Mouse (Mus musculus) ES-E14 (cell line): ENCODE measurements around the gene Toe1. TPM values are rescaled to one million over a fixed set of nuclear protein-coding genes. Genes with fewer than 3 reads are reported as not detected.
"Not testable (repeated sequence)": the region's sequence is repeated elsewhere in the genome, so short reads cannot be mapped to it uniquely, and the experiment has no call there.

Experiments
- DNase-seq: peaks from one replicate; pipeline ENCODE4 v3.0.0-alpha.2; 2013; ENCODE audit warnings: low read depth, low spot score
- H3K27ac ChIP-seq: 2 replicates; pipeline ENCODE4 v1.5.1; 2012; ENCODE audit warnings: low read depth, mild to moderate bottlenecking, low read length, moderate library complexity, mixed read lengths; ENCODE audit not compliant: poor library complexity, insufficient read depth, severe bottlenecking
- H3K36me3 ChIP-seq: 2 replicates; pipeline ENCODE4 v1.6.1; 2012; ENCODE audit warnings: mild to moderate bottlenecking, low read length, moderate library complexity, mixed read lengths; ENCODE audit not compliant: control insufficient read depth, poor library complexity, insufficient read depth, severe bottlenecking
- H3K4me1 ChIP-seq, 2 experiments: fragments of 150-350 bp in 1 of 2; sonication (generic) in 1 of 2; 2 replicates each; pipeline ENCODE4 v1.6.1; 2012; ENCODE audit warnings: low read length in 2 of 2, mild to moderate bottlenecking in 1 of 2, mixed read lengths in 1 of 2; ENCODE audit not compliant: control insufficient read depth in 2 of 2, insufficient read depth in 2 of 2, poor library complexity in 1 of 2
- H3K4me3 ChIP-seq, 2 experiments: fragments of 150-350 bp in 1 of 2; sonication (generic) in 1 of 2; 2 replicates each; pipeline ENCODE4 v1.5.1; 2012; ENCODE audit warnings: low read length in 2 of 2, low read depth in 1 of 2, mild to moderate bottlenecking in 1 of 2, mixed read lengths in 1 of 2; ENCODE audit not compliant: insufficient read depth in 1 of 2, poor library complexity in 1 of 2, severe bottlenecking in 1 of 2
- H3K9ac ChIP-seq: 2 replicates; pipeline ENCODE4 v1.6.1; 2012; ENCODE audit warnings: low read depth, mild to moderate bottlenecking, low read length, mixed read lengths; ENCODE audit not compliant: poor library complexity, insufficient read depth, severe bottlenecking
- H3K9me3 ChIP-seq: fragments of 150-350 bp; sonication (generic); 2 replicates; pipeline ENCODE4 v1.6.1; 2012; ENCODE audit warnings: low read depth, mild to moderate bottlenecking, low read length; ENCODE audit not compliant: control insufficient read depth, insufficient read depth
- CHD2 ChIP-seq: IDR thresholded peaks from 2 replicates; pipeline ENCODE4 v1.6.1; 2014; ENCODE audit warnings: mild to moderate bottlenecking, low read depth, low read length, inconsistent platforms
- HCFC1 ChIP-seq: IDR thresholded peaks from 2 replicates; pipeline ENCODE4 v1.6.1; 2012; ENCODE audit warnings: low read length, inconsistent platforms, borderline replicate concordance; ENCODE audit not compliant: insufficient read depth
- MAFK ChIP-seq: IDR thresholded peaks from 2 replicates; pipeline ENCODE4 v1.6.1; 2014; ENCODE audit warnings: mild to moderate bottlenecking, low read depth, low read length, inconsistent platforms; ENCODE audit not compliant: insufficient read depth
- ZC3H11A ChIP-seq: IDR thresholded peaks from 2 replicates; pipeline ENCODE4 v1.6.1; 2012; ENCODE audit warnings: low read depth, mild to moderate bottlenecking, inconsistent platforms, low read length, borderline replicate concordance
- ZNF384 ChIP-seq: IDR thresholded peaks from 2 replicates; pipeline ENCODE4 v1.6.1; 2012; ENCODE audit warnings: low read depth, low read length, inconsistent platforms
- in situ Hi-C, 2 experiments: fragments of 600-800 bp; cut with MboI; formaldehyde crosslinking; loops; one replicate each; pipeline ENCODE4 v1.15.1; 2025; ENCODE audit warnings: low sequenced_read_pairs in 2 of 2, inconsistent platforms in 1 of 2; ENCODE audit not compliant: unreplicated experiment in 2 of 2
- total RNA-seq: library from RNA; depleted of rRNA; stranded (reverse); fragments of 300-350 nt; gene quantifications from 2 replicates; pipeline ENCODE4 v1.2.3, GENCODE M21; 2012

Gene Toe1
- total RNA-seq, 1 experiment = 47.4 TPM

DNA sequence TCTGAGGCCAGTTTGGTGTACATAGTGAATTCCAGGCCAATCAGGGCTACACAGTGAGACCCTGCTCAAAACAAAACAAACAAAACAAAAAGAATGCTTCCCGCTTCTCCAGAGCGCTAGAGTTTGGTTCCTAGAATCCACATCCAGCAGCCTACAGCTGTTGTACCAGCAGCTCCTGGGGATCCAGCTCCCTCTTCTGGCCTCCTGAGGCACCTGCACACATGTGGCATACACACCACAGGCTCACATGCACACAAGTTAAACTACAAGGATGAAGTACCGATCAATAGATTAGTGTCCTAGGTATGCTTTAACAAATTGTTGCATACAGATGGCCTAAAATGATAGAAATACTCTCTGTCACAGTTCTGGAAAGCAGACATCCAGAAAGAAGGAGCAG, 36.9 kb upstream of the Toe1 start:
- no peak for DNase-seq
- Histone ChIP-seq H3K9me3 (no peaks in the 10 kb centered on the region), H3K4me1 (no peaks in the 10 kb centered on the region; a peak in 1 of 4 replicates), H3K9ac (no peak overlapping the region), H3K4me3 (no peak overlapping the region), H3K36me3 (no peaks in the 10 kb centered on the region), H3K27ac (no peak overlapping the region)
- in situ Hi-C loops = no loop called here
- TF ChIP-seq ZNF384 (no peak), HCFC1 (no peak), CHD2 (no peak), ZC3H11A (no peak), MAFK (no peak)

DNA sequence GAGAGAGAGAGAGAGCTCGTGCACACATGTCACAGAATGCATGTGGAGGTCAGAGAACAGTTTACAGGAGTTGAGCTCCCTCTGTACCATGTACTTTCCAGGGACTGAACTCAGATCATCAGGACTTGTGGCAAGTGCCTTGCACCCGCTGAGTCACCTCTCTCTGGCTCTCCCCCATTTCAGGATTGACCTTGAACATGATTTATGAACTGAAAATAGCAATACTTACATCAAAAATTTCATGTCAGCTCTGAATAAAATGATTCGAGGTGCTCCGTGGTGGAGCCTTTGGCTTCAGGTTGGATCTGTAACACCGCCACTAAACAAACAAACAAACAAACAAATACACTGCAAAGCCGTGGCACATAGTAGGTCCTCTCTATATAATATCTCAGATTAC, 33.4 kb upstream of the Toe1 start:
- Histone ChIP-seq H3K27ac (no peak overlapping the region), H3K4me3 (no peak overlapping the region), H3K9me3 (no peaks in the 10 kb centered on the region), H3K9ac (no peak overlapping the region), H3K36me3 (no peaks in the 10 kb centered on the region), H3K4me1 (no peaks in the 10 kb centered on the region; a peak in 1 of 4 replicates)
- DNase-seq = no peak
- in situ Hi-C loops = no loop called here
- TF ChIP-seq ZNF384 (no peak), ZC3H11A (no peak), MAFK (no peak), HCFC1 (no peak), CHD2 (no peak)

DNA sequence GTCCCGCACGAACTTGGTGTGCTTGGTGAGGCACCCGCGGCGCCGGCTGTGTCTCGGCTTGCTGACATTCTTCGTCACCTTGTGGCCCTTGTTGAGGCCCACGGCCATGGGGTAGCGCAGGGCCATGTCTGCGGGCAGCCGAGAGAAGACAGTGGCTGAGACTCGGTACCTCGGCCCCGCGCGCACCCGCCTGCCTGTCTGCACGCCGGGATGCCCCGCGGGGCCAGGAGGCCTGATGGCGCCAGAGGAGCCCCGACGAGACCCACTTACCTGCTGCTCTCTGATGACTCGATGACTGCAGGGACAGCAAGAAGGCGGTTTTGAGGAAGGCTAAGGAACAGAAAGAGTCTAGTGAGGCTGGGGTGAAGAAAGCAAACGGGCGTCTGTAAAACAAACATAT, 32.7 kb upstream of the Toe1 start:
- in situ Hi-C loops, H3K27ac ChIP-seq, H3K9me3 ChIP-seq, DNase-seq, H3K4me1 ChIP-seq, H3K36me3 ChIP-seq: not testable (repeated sequence)
- Histone ChIP-seq H3K4me3 (peak overlapping the region; percentile 48 to 52; a peak in 3 of 4 replicates), H3K9ac (peak overlapping the region; percentile 46)

DNA sequence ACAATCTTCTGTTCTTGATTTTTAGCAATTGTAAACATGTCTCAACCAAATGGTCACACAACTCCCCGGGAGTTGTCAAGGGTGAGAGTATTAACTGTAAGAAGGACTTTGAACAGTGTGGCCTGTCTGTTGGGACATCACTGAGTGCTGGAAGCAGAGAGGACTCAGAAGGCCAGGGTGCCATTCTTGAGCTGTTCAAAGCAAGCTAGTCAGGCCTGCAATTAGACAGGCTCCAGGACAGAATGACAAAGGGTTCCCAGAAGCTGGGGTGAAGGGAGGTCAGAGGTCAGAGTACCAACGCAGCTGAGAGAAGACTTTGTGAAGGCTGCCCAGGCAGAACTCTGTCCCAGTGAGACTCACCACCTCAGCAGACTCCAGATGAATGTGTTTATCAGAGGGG, 31.6 kb upstream of the Toe1 start:
- H3K4me1 ChIP-seq = no peaks in the 10 kb centered on the region; a peak in 1 of 4 replicates
- DNase-seq = no peak
- H3K27ac ChIP-seq = no peak overlapping the region
- H3K9me3 ChIP-seq = no peaks in the 10 kb centered on the region
- no peak overlapping the region for H3K9ac ChIP-seq
- no peaks in the 10 kb centered on the region for H3K36me3 ChIP-seq
- in situ Hi-C loops = no loop called here
- H3K4me3 ChIP-seq = no peak overlapping the region
- TF ChIP-seq ZC3H11A = no peak
- no peak for TF ChIP-seq MAFK
- TF ChIP-seq CHD2 = no peak
- TF ChIP-seq HCFC1 = no peak
- TF ChIP-seq ZNF384 = no peak

GRCm38 (mm10) chr4:116830070-116830368, 22.6 kb upstream of the Toe1 start:
- Histone ChIP-seq H3K9me3 (no peaks in the 10 kb centered on the region), H3K9ac (no peak overlapping the region), H3K4me1 (peaks cover 2 to 8% of the 10 kb centered on the region in 2 experiments; a peak in 1 of 4 replicates), H3K4me3 (no peak overlapping the region), H3K36me3 (no peaks in the 10 kb centered on the region), H3K27ac (no peak overlapping the region)
- in situ Hi-C loops = no loop called here
- DNase-seq = no peak
- TF ChIP-seq HCFC1 = no peak
- TF ChIP-seq ZC3H11A = no peak
- TF ChIP-seq CHD2 = no peak
- no peak for TF ChIP-seq MAFK
- no peak for TF ChIP-seq ZNF384
